Mouse (Mus musculus): Measurements from ENCODE around the gene Usp54. TPM values are rescaled to one million over a fixed set of nuclear protein-coding genes. Genes with fewer than 3 reads are reported as not detected.
A peak's percentile ranks its signal among the peaks of the same experiment; 100 is the strongest.

The Usp54 gene
- polyA plus RNA-seq, 1 experiment from 2014 or later = 21.6 TPM

- H3K27me3 ChIP-seq = no peaks in the 10 kb centered on the region
- TF ChIP-seq CTCF (IDR thresholded peaks at IDR 0.05) = no peak
- in situ Hi-C loops (cut with MboI; ENCODE audit: low pct_unique_long_range_greater_than_20kb) = loop anchor here (5.0 kb wide), 1 partner anchor 265 kb away; no protein-coding TSS in a partner anchor
- ATAC-seq = no peak
- CTCF ChIA-PET = no interaction called here
- POLR2A ChIA-PET = no interaction called here
- no peak for DNase-seq (ENCODE audit: low read depth, low spot score)
These were observed 26.6 kb upstream of the Usp54 start for GRCm38 (mm10) chr14:20667469-20667868.

- in situ Hi-C loops (cut with MboI; ENCODE audit: low pct_unique_long_range_greater_than_20kb) = no loop called here
- no peak for TF ChIP-seq CTCF (IDR thresholded peaks at IDR 0.05)
- DNase-seq (ENCODE audit: low read depth, low spot score) = no peak
- H3K27me3 ChIP-seq = no peaks in the 10 kb centered on the region
- no peak for ATAC-seq
- ChIA-PET POLR2A (interaction anchor here (0.6 kb wide), 1 partner anchor 56 kb away, joined by 3 read pairs; no protein-coding TSS in a partner anchor), CTCF (interaction anchor here (1.0 to 1.6 kb wide), 4 partner anchors 9 to 219 kb away, joined by 3 to 5 read pairs (median 3); no protein-coding TSS in a partner anchor)
These were observed 23.6 kb upstream of the Usp54 start for GRCm38 (mm10) chr14:20664436-20664835.

- H3K27me3 ChIP-seq = no peaks in the 10 kb centered on the region
- POLR2A ChIA-PET = interaction anchor here (0.6 kb wide), 1 partner anchor 55 kb away, joined by 3 read pairs; no protein-coding TSS in a partner anchor
- CTCF ChIA-PET = interaction anchor here (1.0 to 6.2 kb wide), 5 partner anchors 10 to 218 kb away, joined by 3 to 72 read pairs (median 3); no protein-coding TSS in a partner anchor
- ATAC-seq = no peak
- DNase-seq (ENCODE audit: low read depth, low spot score) = no peak
- TF ChIP-seq CTCF (IDR thresholded peaks at IDR 0.05) = no peak
- in situ Hi-C loops (cut with MboI; ENCODE audit: low pct_unique_long_range_greater_than_20kb) = no loop called here
These were observed 22.7 kb upstream of the Usp54 start for GRCm38 (mm10) chr14:20663601-20664000.

DNA sequence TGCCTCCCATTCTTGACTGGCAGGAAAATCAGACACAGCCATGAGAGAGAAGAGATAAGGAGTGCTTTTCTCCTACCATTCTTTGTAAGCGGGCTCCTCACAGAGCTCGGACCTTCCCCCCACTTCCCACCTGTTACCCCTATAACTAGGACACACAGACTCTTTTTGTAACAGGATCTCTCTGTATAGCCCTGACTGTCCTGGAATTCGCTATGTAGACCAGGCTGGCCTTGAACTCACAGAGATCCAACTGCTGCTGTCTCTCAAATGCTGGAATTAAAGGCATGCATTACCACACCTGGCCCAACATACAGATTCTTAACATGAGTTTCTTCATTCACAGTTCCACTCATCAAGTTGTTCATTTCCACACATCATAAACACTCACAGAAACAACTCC is 21.9 kb upstream of the Usp54 start:
- no peak for TF ChIP-seq CTCF (IDR thresholded peaks at IDR 0.05)
- ChIA-PET CTCF (interaction anchor here (6.2 kb wide), 1 partner anchor 86 kb away, joined by 72 read pairs; no protein-coding TSS in a partner anchor), POLR2A (interaction anchor here (0.8 kb wide), 1 partner anchor 45 kb away, joined by 3 read pairs; no protein-coding TSS in a partner anchor)
- DNase-seq (ENCODE audit: low read depth, low spot score) (no peak), ATAC-seq (no peak)
- in situ Hi-C loops (cut with MboI; ENCODE audit: low pct_unique_long_range_greater_than_20kb) = no loop called here
- no peaks in the 10 kb centered on the region for H3K27me3 ChIP-seq

- in situ Hi-C loops (cut with MboI; ENCODE audit: low pct_unique_long_range_greater_than_20kb) = no loop called here
- ATAC-seq = no peak
- no peak for TF ChIP-seq CTCF (IDR thresholded peaks at IDR 0.05)
- ChIA-PET CTCF (interaction anchor here (1.2 to 6.2 kb wide), 6 partner anchors 11 to 85 kb away, joined by 3 to 72 read pairs (median 4); no protein-coding TSS in a partner anchor), POLR2A (interaction anchor here (0.7 to 1.3 kb wide), 3 partner anchors 54 to 86 kb away, joined by 3 to 5 read pairs (median 4); no protein-coding TSS in a partner anchor)
- no peaks in the 10 kb centered on the region for H3K27me3 ChIP-seq
- no peak for DNase-seq (ENCODE audit: low read depth, low spot score)
These were observed 20.9 kb upstream of the Usp54 start for GRCm38 (mm10) chr14:20661661-20662331.

DNA sequence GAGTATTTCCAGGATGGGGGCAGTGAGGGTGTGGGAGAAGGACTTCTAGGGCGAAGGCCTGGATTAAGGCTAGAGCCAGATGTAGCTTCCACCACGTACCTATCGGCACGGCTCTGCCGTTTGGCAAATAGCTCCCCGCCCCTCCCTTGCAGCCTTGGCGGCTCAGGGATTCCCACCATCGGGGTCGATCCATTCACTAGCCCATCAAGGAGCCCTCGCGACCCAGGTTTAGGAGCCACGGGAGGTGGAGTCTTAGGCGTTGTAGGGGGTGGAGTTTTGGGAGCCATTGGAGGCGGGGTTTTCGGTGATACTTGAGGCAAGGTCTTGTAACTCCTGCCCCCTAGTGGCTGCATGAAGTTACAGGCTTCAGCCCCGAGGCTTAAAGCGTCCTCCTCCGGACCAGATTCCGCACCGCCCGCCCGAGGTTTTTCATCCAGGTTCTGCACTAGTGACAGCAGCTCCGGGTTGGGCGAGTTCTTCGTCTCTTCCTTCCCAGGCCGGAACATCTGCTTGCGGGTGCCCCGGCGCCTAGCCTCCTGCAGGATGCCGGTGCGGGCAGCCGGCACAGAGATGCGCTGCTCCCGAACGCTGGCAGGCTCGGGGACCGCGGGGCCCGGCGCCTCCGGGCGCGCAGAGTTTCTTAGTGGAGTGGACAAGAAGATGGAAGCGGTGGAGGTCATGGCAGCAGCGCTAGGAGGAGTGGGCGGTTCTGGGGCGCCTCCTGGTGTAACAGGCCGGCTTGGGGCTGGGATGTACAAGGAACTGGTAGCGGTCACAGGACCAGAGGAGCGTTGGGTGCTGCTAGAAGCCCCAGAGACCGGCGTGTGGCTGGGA is 20.2 kb upstream of the Usp54 start:
- peak; percentile 83 for ATAC-seq
- in situ Hi-C loops (cut with MboI; ENCODE audit: low pct_unique_long_range_greater_than_20kb) = no loop called here
- peak; percentile 69 for DNase-seq (ENCODE audit: low read depth, low spot score)
- no peak for TF ChIP-seq CTCF (IDR thresholded peaks at IDR 0.05)
- POLR2A ChIA-PET = interaction anchor here (0.7 to 1.3 kb wide), 6 partner anchors 9 to 99 kb away, joined by 3 to 5 read pairs (median 3); no protein-coding TSS in a partner anchor
- CTCF ChIA-PET = interaction anchor here (0.7 to 6.2 kb wide), 12 partner anchors 12 to 96 kb away, joined by 3 to 72 read pairs (median 4); no protein-coding TSS in a partner anchor
- H3K27me3 ChIP-seq = no peaks in the 10 kb centered on the region

- ATAC-seq = no peak
- ChIA-PET CTCF (interaction anchor here (0.9 to 6.2 kb wide), 6 partner anchors 11 to 98 kb away, joined by 3 to 72 read pairs (median 6); no protein-coding TSS in a partner anchor), POLR2A (interaction anchor here (0.6 to 1.2 kb wide), 2 partner anchors 48 to 83 kb away, joined by 3 to 4 read pairs; no protein-coding TSS in a partner anchor)
- in situ Hi-C loops (cut with MboI; ENCODE audit: low pct_unique_long_range_greater_than_20kb) = loop anchor here (5.0 kb wide), 1 partner anchor 72 kb away; no protein-coding TSS in a partner anchor
- TF ChIP-seq CTCF (IDR thresholded peaks at IDR 0.05) = no peak
- no peaks in the 10 kb centered on the region for H3K27me3 ChIP-seq
- no peak for DNase-seq (ENCODE audit: low read depth, low spot score)
These were observed 18.8 kb upstream of the Usp54 start for GRCm38 (mm10) chr14:20659687-20660086.

GRCm38 (mm10) chr14:20658902-20659301 is 18.0 kb upstream of the Usp54 start:
- ChIA-PET CTCF (interaction anchor here (0.7 to 6.2 kb wide), 13 partner anchors 10 to 97 kb away, joined by 3 to 72 read pairs (median 4); partner anchors contain the start of gene Usp54), POLR2A (interaction anchor here (0.6 to 1.2 kb wide), 2 partner anchors 49 to 83 kb away, joined by 3 to 4 read pairs; no protein-coding TSS in a partner anchor)
- ATAC-seq (no peak), DNase-seq (ENCODE audit: low read depth, low spot score) (no peak)
- H3K27me3 ChIP-seq = no peaks in the 10 kb centered on the region
- no peak for TF ChIP-seq CTCF (IDR thresholded peaks at IDR 0.05)
- in situ Hi-C loops (cut with MboI; ENCODE audit: low pct_unique_long_range_greater_than_20kb) = loop anchor here (5.0 kb wide), 1 partner anchor 72 kb away; no protein-coding TSS in a partner anchor

DNA sequence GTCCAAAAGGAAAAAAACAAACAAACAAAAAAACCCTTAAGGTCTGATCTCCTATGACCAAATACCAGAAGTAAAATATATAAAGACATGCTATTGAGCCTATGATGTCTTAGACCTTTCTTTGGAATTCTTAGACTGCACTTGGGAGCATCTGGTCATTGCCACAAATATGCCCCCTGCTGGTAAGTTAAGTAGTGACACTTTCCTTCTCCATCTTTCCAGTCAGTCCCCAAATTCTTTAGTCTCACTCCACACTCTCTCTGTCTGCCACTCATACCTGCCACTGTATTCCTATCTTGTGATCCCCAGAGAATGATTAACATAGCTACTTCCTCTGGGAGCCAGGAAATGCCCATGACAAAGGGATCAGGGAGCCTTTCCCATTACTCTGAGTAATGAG is 17.5 kb upstream of the Usp54 start:
- POLR2A ChIA-PET = interaction anchor here (0.5 to 1.2 kb wide), 2 partner anchors 51 to 82 kb away, joined by 3 to 4 read pairs; no protein-coding TSS in a partner anchor
- TF ChIP-seq CTCF (IDR thresholded peaks at IDR 0.05) = no peak
- CTCF ChIA-PET = interaction anchor here (0.7 to 6.2 kb wide), 13 partner anchors 10 to 91 kb away, joined by 3 to 72 read pairs (median 4); partner anchors contain the start of gene Usp54
- in situ Hi-C loops (cut with MboI; ENCODE audit: low pct_unique_long_range_greater_than_20kb) = loop anchor here (5.0 kb wide), 1 partner anchor 71 kb away; no protein-coding TSS in a partner anchor
- H3K27me3 ChIP-seq = no peaks in the 10 kb centered on the region
- DNase-seq (ENCODE audit: low read depth, low spot score) = no peak
- ATAC-seq = no peak

- ATAC-seq (no peak), DNase-seq (ENCODE audit: low read depth, low spot score) (no peak)
- no peaks in the 10 kb centered on the region for H3K27me3 ChIP-seq
- no peak for TF ChIP-seq CTCF (IDR thresholded peaks at IDR 0.05)
- POLR2A ChIA-PET = no interaction called here
- in situ Hi-C loops (cut with MboI; ENCODE audit: low pct_unique_long_range_greater_than_20kb) = loop anchor here (5.0 kb wide), 1 partner anchor 69 kb away; no protein-coding TSS in a partner anchor
- CTCF ChIA-PET = no interaction called here
These were observed 15.5 kb upstream of the Usp54 start, which contains the start of gene Myoz1 for GRCm38 (mm10) chr14:20656361-20656760. Myoz1 (minus strand) TSS chr14:20656540.
